Mouse (Mus musculus): ENCODE results near the gene Gm6034. TPM values are rescaled to one million over a fixed set of nuclear protein-coding genes. Genes with fewer than 3 reads are reported as not detected.
"Not testable (repeated sequence)": the region's sequence is repeated elsewhere in the genome, so short reads cannot be mapped to it uniquely, and the experiment has no call there.

The Gm6034 gene
- polyA plus RNA-seq, 1 experiment from 2014 or later = not detected

DNA sequence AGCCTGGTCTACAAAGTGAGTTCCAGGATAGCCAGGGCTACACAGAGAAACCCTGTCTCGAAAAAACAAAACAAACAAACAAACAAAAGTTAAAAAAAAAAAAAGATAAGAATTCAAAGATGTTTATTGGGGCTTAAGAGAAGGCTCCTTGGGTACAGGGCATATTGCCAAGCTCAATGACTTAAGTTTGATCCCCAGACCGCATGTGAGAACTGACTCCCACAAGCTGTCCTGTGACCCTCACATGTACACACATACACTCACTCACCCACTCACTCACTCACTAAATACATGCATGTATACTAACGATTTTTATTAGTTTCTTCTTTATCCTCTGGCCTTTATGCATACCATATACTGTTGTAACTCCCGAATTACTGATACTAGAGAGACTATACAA is 42.4 kb upstream of the Gm6034 start:
- no peak overlapping the region for H3K9ac ChIP-seq (ENCODE audit: low read depth, low read length)
- H3K9me3 ChIP-seq (ENCODE audit: control insufficient read depth, low read length) = no peaks in the 10 kb centered on the region
- H3K4me3 ChIP-seq (ENCODE audit: low read length) = no peak overlapping the region
- no peak for ATAC-seq (ENCODE audit: low FRiP score, low TSS enrichment)
- no peak overlapping the region for H3K4me2 ChIP-seq (replicated peaks; ENCODE audit: low read depth, low read length)
- no peaks in the 10 kb centered on the region for H3K36me3 ChIP-seq (ENCODE audit: control insufficient read depth, insufficient read depth, low read length)
- H3K4me1 ChIP-seq (ENCODE audit: control insufficient read depth, insufficient read depth, low read length) = 0 out of 2 replicates have a peak, but pooled peaks cover 4% of the 10 kb centered on the region
- no peak overlapping the region for H3K27ac ChIP-seq (ENCODE audit: low read depth, low read length)
- WGBS = 77% methylated on average over 4 of the region's 4 CpGs
- no peaks in the 10 kb centered on the region for H3K27me3 ChIP-seq (ENCODE audit: control insufficient read depth, insufficient read depth, low read length)

DNA sequence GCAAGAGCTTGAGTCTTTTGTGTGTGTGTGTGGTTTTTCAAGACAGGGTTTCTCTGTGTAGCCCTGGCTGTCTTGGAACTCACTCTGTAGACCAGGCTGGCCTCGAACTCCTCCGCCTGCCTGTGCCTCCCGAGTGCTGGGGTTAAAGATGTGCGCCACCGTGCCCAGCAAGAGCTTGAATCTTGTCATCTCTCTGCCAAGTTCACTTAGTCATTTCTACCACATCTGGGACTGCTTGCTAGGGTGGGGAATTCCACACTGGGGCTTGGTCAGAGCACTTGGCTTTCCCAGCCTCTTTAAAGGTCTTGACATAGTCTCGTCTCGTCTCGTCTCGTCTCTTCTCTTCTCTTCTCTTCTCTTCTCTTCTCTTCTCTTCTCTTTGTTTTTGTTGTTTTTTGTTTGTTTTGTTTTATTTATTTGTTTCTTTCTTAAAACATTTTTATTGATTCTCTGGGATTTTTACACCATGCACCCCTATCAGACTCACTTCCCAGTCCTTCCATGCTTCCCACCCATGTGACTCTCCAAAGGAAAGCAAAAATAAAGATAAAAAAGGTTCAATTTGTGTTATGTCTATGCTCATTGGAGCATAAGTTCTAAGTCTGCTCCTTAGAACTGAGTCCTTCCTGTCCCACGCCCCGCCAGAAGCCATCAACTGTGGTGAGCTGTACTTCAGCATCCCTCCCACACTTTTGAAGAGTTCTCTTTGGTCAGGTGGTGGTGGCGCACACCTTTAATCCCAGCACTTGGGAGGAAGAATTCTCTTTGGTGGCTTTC is 41.5 kb upstream of the Gm6034 start:
- H3K9ac ChIP-seq (ENCODE audit: low read depth, low read length) = no peak overlapping the region
- no peaks in the 10 kb centered on the region for H3K27me3 ChIP-seq (ENCODE audit: control insufficient read depth, insufficient read depth, low read length)
- ATAC-seq (ENCODE audit: low FRiP score, low TSS enrichment) = no peak
- H3K9me3 ChIP-seq (ENCODE audit: control insufficient read depth, low read length) = peaks cover 4% of the 10 kb centered on the region; the same call in 1 of the 2 replicates
- no peak overlapping the region for H3K27ac ChIP-seq (ENCODE audit: low read depth, low read length)
- no peak overlapping the region for H3K4me2 ChIP-seq (replicated peaks; ENCODE audit: low read depth, low read length)
- H3K4me3 ChIP-seq (ENCODE audit: low read length) = no peak overlapping the region
- 88% methylated on average over 12 of the region's 12 CpGs for WGBS
- H3K36me3 ChIP-seq (ENCODE audit: control insufficient read depth, insufficient read depth, low read length) = no peaks in the 10 kb centered on the region
- H3K4me1 ChIP-seq (ENCODE audit: control insufficient read depth, insufficient read depth, low read length) = no peaks in the 10 kb centered on the region

DNA sequence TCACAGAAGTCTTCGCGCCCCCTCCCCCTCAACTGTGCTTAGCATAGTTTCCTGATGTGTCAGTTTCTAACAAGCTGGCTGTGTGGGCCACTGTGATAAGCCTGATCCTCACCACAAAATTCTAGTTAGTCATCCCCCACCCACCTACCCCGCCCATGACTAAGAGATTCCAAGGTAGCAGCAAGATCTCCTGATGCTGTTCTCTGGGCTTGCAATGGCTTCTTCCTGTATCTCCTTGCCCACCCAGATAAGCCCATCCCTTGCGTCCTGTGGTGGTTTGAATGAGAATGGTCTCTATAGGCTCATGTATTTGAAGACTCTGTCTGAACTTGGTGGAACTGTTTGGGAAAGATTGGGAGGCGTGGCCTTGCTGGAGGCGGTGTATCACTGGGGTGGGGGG is 40.8 kb upstream of the Gm6034 start:
- Histone ChIP-seq H3K9me3 (ENCODE audit: control insufficient read depth, low read length) (peaks cover 8% of the 10 kb centered on the region; the same call in 1 of the 2 replicates), H3K4me2 (replicated peaks; ENCODE audit: low read depth, low read length) (no peak overlapping the region), H3K36me3 (ENCODE audit: control insufficient read depth, insufficient read depth, low read length) (no peaks in the 10 kb centered on the region), H3K4me1 (ENCODE audit: control insufficient read depth, insufficient read depth, low read length) (no peaks in the 10 kb centered on the region), H3K9ac (ENCODE audit: low read depth, low read length) (no peak overlapping the region), H3K27me3 (ENCODE audit: control insufficient read depth, insufficient read depth, low read length) (no peaks in the 10 kb centered on the region), H3K27ac (ENCODE audit: low read depth, low read length) (no peak overlapping the region), H3K4me3 (ENCODE audit: low read length) (no peak overlapping the region)
- no peak for ATAC-seq (ENCODE audit: low FRiP score, low TSS enrichment)
- 96% methylated on average over 6 of the region's 6 CpGs for WGBS

DNA sequence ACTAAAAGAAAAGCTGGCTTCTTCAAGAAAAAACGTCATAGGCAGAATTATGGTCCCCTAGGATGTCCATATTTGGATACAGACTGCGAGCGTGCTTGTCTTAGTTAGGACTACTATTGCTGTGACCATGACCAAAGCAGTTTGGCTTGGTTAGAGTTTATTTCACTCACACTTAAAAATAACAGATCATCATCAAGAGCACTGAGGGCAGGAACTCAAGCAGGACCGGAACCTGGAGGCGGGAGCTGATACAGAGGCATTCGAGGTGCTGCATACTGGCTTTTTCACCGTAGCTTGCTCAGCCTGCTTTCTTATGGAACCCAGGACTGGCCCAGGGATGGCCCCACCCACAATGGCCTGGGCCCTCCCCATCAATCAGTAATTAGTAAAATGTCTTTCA is 39.4 kb upstream of the Gm6034 start:
- Histone ChIP-seq H3K4me1 (ENCODE audit: control insufficient read depth, insufficient read depth, low read length) (no peaks in the 10 kb centered on the region), H3K4me3 (ENCODE audit: low read length) (no peak overlapping the region), H3K9ac (ENCODE audit: low read depth, low read length) (no peak overlapping the region), H3K4me2 (replicated peaks; ENCODE audit: low read depth, low read length) (no peak overlapping the region), H3K27ac (ENCODE audit: low read depth, low read length) (no peak overlapping the region), H3K36me3 (ENCODE audit: control insufficient read depth, insufficient read depth, low read length) (no peaks in the 10 kb centered on the region), H3K9me3 (ENCODE audit: control insufficient read depth, low read length) (peaks cover 8% of the 10 kb centered on the region; the same call in 1 of the 2 replicates), H3K27me3 (ENCODE audit: control insufficient read depth, insufficient read depth, low read length) (no peaks in the 10 kb centered on the region)
- ATAC-seq (ENCODE audit: low FRiP score, low TSS enrichment) = no peak
- 90% methylated on average over 7 of the region's 7 CpGs for WGBS

DNA sequence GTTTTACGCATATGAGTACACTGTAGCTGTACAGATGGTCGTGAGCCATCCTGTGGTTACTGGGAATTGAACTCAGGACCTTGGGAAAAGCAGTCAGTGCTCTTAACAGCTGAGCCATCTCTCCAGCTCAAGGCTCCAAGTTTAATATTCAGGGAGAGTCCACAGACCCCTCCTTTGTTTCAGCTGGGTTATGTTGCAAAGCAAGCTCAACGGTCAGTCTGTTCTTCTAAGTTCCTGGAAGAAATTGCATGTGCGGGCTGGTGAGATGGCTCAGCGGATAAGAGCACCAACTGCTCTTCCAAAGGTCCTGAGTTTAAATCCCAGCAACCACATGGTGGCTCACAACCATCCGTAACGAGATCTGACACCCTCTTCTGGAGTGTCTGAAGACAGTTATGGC is 38.4 kb upstream of the Gm6034 start:
- not testable (repeated sequence) for H3K4me1 ChIP-seq (ENCODE audit: control insufficient read depth, insufficient read depth, low read length); H3K27me3 ChIP-seq (ENCODE audit: control insufficient read depth, insufficient read depth, low read length); H3K9ac ChIP-seq (ENCODE audit: low read depth, low read length); H3K27ac ChIP-seq (ENCODE audit: low read depth, low read length); ATAC-seq (ENCODE audit: low FRiP score, low TSS enrichment); H3K36me3 ChIP-seq (ENCODE audit: control insufficient read depth, insufficient read depth, low read length); H3K4me2 ChIP-seq (replicated peaks; ENCODE audit: low read depth, low read length); H3K4me3 ChIP-seq (ENCODE audit: low read length); H3K9me3 ChIP-seq (ENCODE audit: control insufficient read depth, low read length)
- 92% methylated on average over 7 of the region's 7 CpGs for WGBS

DNA sequence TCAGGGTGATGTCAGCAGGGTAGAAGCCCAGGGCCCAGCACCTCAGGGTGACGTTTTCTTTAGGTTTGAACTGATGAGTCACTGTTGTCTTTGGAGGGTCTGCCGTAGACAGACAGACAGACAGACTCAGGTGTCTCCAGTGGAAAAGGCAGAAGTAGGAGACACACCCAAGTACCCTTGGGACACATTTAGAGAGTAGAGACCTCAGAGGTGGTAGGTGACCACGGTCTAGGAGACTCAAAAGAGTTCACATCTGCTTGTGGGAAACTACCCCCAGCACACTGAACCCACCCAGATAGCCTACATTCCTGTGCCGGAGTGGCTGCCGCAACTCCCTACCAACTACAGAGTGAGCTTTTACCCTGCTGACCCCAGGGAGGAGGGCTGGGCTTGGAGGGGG is 27.8 kb upstream of the Gm6034 start:
- no peak for ATAC-seq (ENCODE audit: low FRiP score, low TSS enrichment)
- Histone ChIP-seq H3K36me3 (ENCODE audit: control insufficient read depth, insufficient read depth, low read length) (peaks cover 5% of the 10 kb centered on the region; the same call in 1 of the 2 replicates), H3K9me3 (ENCODE audit: control insufficient read depth, low read length) (no peaks in the 10 kb centered on the region), H3K27ac (ENCODE audit: low read depth, low read length) (no peak overlapping the region), H3K4me1 (ENCODE audit: control insufficient read depth, insufficient read depth, low read length) (no peaks in the 10 kb centered on the region), H3K27me3 (ENCODE audit: control insufficient read depth, insufficient read depth, low read length) (no peaks in the 10 kb centered on the region), H3K9ac (ENCODE audit: low read depth, low read length) (no peak overlapping the region), H3K4me2 (replicated peaks; ENCODE audit: low read depth, low read length) (no peak overlapping the region), H3K4me3 (ENCODE audit: low read length) (no peak overlapping the region)
- 92% methylated on average over 5 of the region's 5 CpGs for WGBS

DNA sequence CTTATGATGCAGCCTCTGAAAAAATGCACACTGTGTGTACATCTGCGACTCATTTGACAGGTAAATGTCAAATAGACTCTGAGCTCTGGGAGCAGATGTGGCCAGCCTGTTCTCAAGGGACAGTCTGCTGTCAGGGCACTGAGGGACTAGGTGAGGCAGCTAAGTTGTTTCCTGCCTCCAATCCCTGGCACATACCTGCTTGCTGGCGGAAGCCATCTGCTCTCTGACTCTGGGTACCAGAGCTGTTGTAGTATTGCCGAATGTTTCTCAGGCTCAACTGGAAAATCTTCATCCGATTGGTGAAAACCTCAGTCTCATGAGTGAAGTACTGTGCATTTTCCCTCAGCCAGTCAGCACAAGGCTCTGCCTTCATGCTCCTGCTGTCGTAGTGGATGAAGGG is 25.7 kb upstream of the Gm6034 start:
- H3K4me1 ChIP-seq (ENCODE audit: control insufficient read depth, insufficient read depth, low read length) = no peaks in the 10 kb centered on the region
- H3K27me3 ChIP-seq (ENCODE audit: control insufficient read depth, insufficient read depth, low read length) = no peaks in the 10 kb centered on the region
- H3K9me3 ChIP-seq (ENCODE audit: control insufficient read depth, low read length) = no peaks in the 10 kb centered on the region
- H3K27ac ChIP-seq (ENCODE audit: low read depth, low read length) = no peak overlapping the region
- 92% methylated on average over 5 of the region's 5 CpGs for whole genome bisulfite sequencing
- H3K4me3 ChIP-seq (ENCODE audit: low read length) = no peak overlapping the region
- no peak overlapping the region for H3K9ac ChIP-seq (ENCODE audit: low read depth, low read length)
- H3K36me3 ChIP-seq (ENCODE audit: control insufficient read depth, insufficient read depth, low read length) = peaks cover 5% of the 10 kb centered on the region; the same call in 1 of the 2 replicates
- no peak for ATAC-seq (ENCODE audit: low FRiP score, low TSS enrichment)
- no peak overlapping the region for H3K4me2 ChIP-seq (replicated peaks; ENCODE audit: low read depth, low read length)

DNA sequence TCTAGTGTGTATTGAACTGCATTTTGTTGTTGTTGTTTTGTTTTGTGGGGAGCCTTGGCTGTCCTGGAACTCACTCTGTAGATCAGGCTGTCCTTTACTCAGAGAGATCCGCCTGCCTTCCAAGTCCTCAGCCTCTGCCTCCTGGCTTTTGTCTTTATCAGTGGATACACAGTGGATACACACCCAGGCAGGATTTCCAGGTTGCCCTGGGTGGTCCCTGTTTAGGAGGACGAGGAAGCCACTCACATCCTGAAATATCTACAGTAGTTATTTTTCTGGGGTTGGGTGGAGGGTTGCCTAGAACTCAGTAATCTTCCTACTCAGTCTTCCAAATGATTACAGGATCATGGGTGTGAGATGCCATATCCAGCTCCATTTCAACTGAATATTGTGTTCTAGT is 23.8 kb upstream of the Gm6034 start:
- Histone ChIP-seq H3K4me2 (replicated peaks; ENCODE audit: low read depth, low read length) (no peak overlapping the region), H3K36me3 (ENCODE audit: control insufficient read depth, insufficient read depth, low read length) (peaks cover 5% of the 10 kb centered on the region; the same call in 1 of the 2 replicates), H3K4me1 (ENCODE audit: control insufficient read depth, insufficient read depth, low read length) (peaks cover 3% of the 10 kb centered on the region), H3K9ac (ENCODE audit: low read depth, low read length) (no peak overlapping the region), H3K9me3 (ENCODE audit: control insufficient read depth, low read length) (no peaks in the 10 kb centered on the region), H3K27me3 (ENCODE audit: control insufficient read depth, insufficient read depth, low read length) (no peaks in the 10 kb centered on the region), H3K4me3 (ENCODE audit: low read length) (no peak overlapping the region), H3K27ac (ENCODE audit: low read depth, low read length) (no peak overlapping the region)
- 74% methylated on average over 2 of the region's 2 CpGs for WGBS
- no peak for ATAC-seq (ENCODE audit: low FRiP score, low TSS enrichment)

DNA sequence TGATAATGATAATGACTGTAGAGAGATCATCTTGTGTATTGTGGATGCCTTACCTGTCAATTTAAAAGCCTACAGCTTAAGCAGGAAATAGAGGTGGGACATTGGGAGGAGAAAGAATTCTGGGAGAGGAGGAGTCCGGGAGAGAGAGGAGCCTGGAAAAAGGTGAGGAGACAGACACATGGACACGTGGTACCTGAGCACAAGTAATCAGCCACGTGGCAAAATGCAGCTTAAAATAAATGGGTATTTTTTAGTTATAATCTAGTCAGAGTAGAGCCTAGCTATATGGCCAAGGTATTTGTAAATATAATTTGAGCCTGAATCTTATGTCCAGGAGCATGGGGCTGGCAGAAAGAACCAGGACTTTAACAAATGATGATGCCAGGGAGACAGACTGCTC is 23.2 kb upstream of the Gm6034 start:
- H3K27me3 ChIP-seq (ENCODE audit: control insufficient read depth, insufficient read depth, low read length) = no peaks in the 10 kb centered on the region
- peaks cover under 1% of the 10 kb centered on the region; the same call in 1 of the 2 replicates for H3K36me3 ChIP-seq (ENCODE audit: control insufficient read depth, insufficient read depth, low read length)
- no peak overlapping the region for H3K4me3 ChIP-seq (ENCODE audit: low read length)
- H3K9me3 ChIP-seq (ENCODE audit: control insufficient read depth, low read length) = no peaks in the 10 kb centered on the region
- H3K27ac ChIP-seq (ENCODE audit: low read depth, low read length) = no peak overlapping the region
- H3K9ac ChIP-seq (ENCODE audit: low read depth, low read length) = no peak overlapping the region
- WGBS = 68% methylated on average over 3 of the region's 3 CpGs
- H3K4me1 ChIP-seq (ENCODE audit: control insufficient read depth, insufficient read depth, low read length) = peaks cover 6% of the 10 kb centered on the region
- no peak overlapping the region for H3K4me2 ChIP-seq (replicated peaks; ENCODE audit: low read depth, low read length)
- no peak for ATAC-seq (ENCODE audit: low FRiP score, low TSS enrichment)
